Comparison of ENCODE assay signal across 8 mouse cellular contexts in genomic region chr8:127139154-127139553, GRCm38 (mm10).
DNase-seq lines count a peak whose midpoint lies in the region; TF ChIP-seq lines count a peak whose summit lies in the region.
"Had no signal": no experiment of that assay in that cellular context is flagged by ENCODE, and none has a peak within 500 bp of the region (broad histone marks: within the 10 kb centered on the region; RNA-seq: fewer than 3 reads in every experiment).

No protein-coding gene starts in this region.

- H3K36me3 ChIP-seq in midbrain, embryonic 10.5 days: no peaks in the 10 kb centered on the region
- no peaks in the 10 kb centered on the region for H3K36me3 ChIP-seq in splenic B cell, adult 2 months (ENCODE audit: control insufficient read depth, insufficient read depth, low read length, poor library complexity, severe bottlenecking)

- no peaks in the 10 kb centered on the region for H3K27me3 ChIP-seq in midbrain, embryonic 10.5 days (ENCODE audit: low read depth, poor library complexity, severe bottlenecking)
- no peaks in the 10 kb centered on the region for H3K27me3 ChIP-seq in splenic B cell, adult 2 months (ENCODE audit: control insufficient read depth, insufficient read depth, low read length, poor library complexity, severe bottlenecking)

- intact Hi-C loops in gastrocnemius, adult 2 months (cut with DNase I): loop anchor here (1.0 to 2.0 kb wide), 3 partner anchors 40 to 153 kb away; partner anchors contain the start of gene Pard3

- no peaks in the 10 kb centered on the region for H3K9me3 ChIP-seq in midbrain, embryonic 10.5 days (replicated peaks)

- H3K27ac ChIP-seq in gastrocnemius, adult 2 months: no peak overlapping the region
- no peak overlapping the region for H3K27ac ChIP-seq in midbrain, embryonic 10.5 days (replicated peaks)

- H3K4me3 ChIP-seq in gastrocnemius, adult 2 months: no peak overlapping the region
- H3K4me3 ChIP-seq in midbrain, embryonic 10.5 days: no peak overlapping the region
- H3K4me3 ChIP-seq: myocyte had no signal

- peak; percentile 83 for DNase-seq in adipocyte (ENCODE audit: low spot score)
- DNase-seq in cerebellum, postnatal 14 days: peak; percentile 85 to 89
- peak; percentile 84 for DNase-seq in gastrocnemius, adult 2 months
- peak; percentile 53 for DNase-seq in induced T-regulatory cell, adult 2 months (ENCODE audit: low read depth)
- peak; percentile 45 to 56 for DNase-seq in left cerebral cortex, adult 8-10 months (ENCODE audit: low spot score in 2 of 2)
- peak; percentile 58 for DNase-seq in midbrain, embryonic 10.5 days (ENCODE audit: low spot score)
- DNase-seq in splenic B cell, adult 2 months (ENCODE audit: low read depth, low spot score): peak; percentile 15

- peaks cover 19% of the 10 kb centered on the region; the same call in 1 of the 2 replicates for H3K4me1 ChIP-seq in midbrain, embryonic 10.5 days

- peak; percentile 96 for TF ChIP-seq CTCF in gastrocnemius, adult 2 months (IDR thresholded peaks at IDR 0.05)

- 49% methylated on average over 1 of the region's 1 CpGs for WGBS in midbrain, embryonic 10.5 days

Comparison
In these comparisons a context has a peak if more than half of its experiments do, and no peak if none do; other contexts are left out.
1. DNase-seq: peak in every context shown above with its lines; median percentile 87 in cerebellum, postnatal 14 days; 84 in gastrocnemius, adult 2 months; 83 in adipocyte; 58 in midbrain, embryonic 10.5 days; 53 in induced T-regulatory cell, adult 2 months; 50 in left cerebral cortex, adult 8-10 months; 15 in splenic B cell, adult 2 months.